Mouse (Mus musculus) midbrain, embryonic 10.5 days (tissue): ENCODE data around the gene Upf2. TPM values are rescaled to one million over a fixed set of nuclear protein-coding genes. Genes with fewer than 3 reads are reported as not detected.

ENCODE experiments used
- DNase-seq: peaks from one replicate; pipeline ENCODE4 v3.0.0-alpha.2; 2017; ENCODE audit warnings: low spot score
- H3K27ac ChIP-seq: fragments of 300-500 bp; sonication (generic); replicated peaks from 2 replicates; pipeline ENCODE4 v1.5.1; 2016; ENCODE audit warnings: mild to moderate bottlenecking
- H3K27me3 ChIP-seq: fragments of 300-500 bp; sonication (generic); 2 replicates; pipeline ENCODE4 v1.6.1; 2016; ENCODE audit warnings: low read depth, mild to moderate bottlenecking; ENCODE audit not compliant: poor library complexity, severe bottlenecking
- H3K36me3 ChIP-seq: fragments of 300-500 bp; sonication (generic); 2 replicates; pipeline ENCODE4 v1.6.1; 2016; ENCODE audit warnings: mild to moderate bottlenecking, moderate library complexity
- H3K4me1 ChIP-seq: fragments of 300-500 bp; sonication (generic); 2 replicates; pipeline ENCODE4 v1.6.1; 2016
- H3K4me3 ChIP-seq: fragments of 300-500 bp; sonication (generic); 2 replicates; pipeline ENCODE4 v1.5.1; 2016; ENCODE audit warnings: mild to moderate bottlenecking, moderate library complexity
- H3K9me3 ChIP-seq: fragments of 300-500 bp; sonication (generic); replicated peaks from 2 replicates; pipeline ENCODE4 v1.6.1; 2016; ENCODE audit warnings: mild to moderate bottlenecking
- WGBS: fragments of 180-500 bp; shearing (Covaris S2); methylation state at CpG from one replicate; pipeline ENCODE4 v1.1.7; 2016; 5-methylcytosine and 5-hydroxymethylcytosine counted together
- polyA plus RNA-seq: library from polyadenylated mRNA; unstranded; fragments of >200 nt; fragmentation: Nextera tagmentation; extraction: Ambion mirVana; gene quantifications from 2 replicates; pipeline ENCODE4 v1.2.1, GENCODE M21; 2016

Upf2 gene
- polyA plus RNA-seq, 1 experiment from 2014 or later = 10.3 TPM

GRCm38 (mm10) chr2:6049018-6049417 is 97.7 kb downstream of the Upf2 start:
- H3K4me3 ChIP-seq = no peak overlapping the region
- no peaks in the 10 kb centered on the region for H3K4me1 ChIP-seq
- WGBS = 91% methylated on average over 3 of the region's 3 CpGs
- no peak for DNase-seq
- H3K27me3 ChIP-seq = no peaks in the 10 kb centered on the region
- H3K27ac ChIP-seq = no peak overlapping the region
- H3K9me3 ChIP-seq = no peaks in the 10 kb centered on the region
- peaks cover 73% of the 10 kb centered on the region for H3K36me3 ChIP-seq

- Histone ChIP-seq H3K36me3 (peaks cover 65% of the 10 kb centered on the region), H3K27me3 (no peaks in the 10 kb centered on the region), H3K9me3 (no peaks in the 10 kb centered on the region), H3K4me1 (peaks cover 9% of the 10 kb centered on the region), H3K4me3 (no peak overlapping the region), H3K27ac (no peak overlapping the region)
- DNase-seq = no peak
- 67% methylated on average over 11 of the region's 11 CpGs for WGBS
These were observed 104.2 kb downstream of the Upf2 start for GRCm38 (mm10) chr2:6055466-6055865.

GRCm38 (mm10) chr2:6056518-6056917 is 105.2 kb downstream of the Upf2 start:
- no peak for DNase-seq
- Histone ChIP-seq H3K27ac (no peak overlapping the region), H3K4me1 (peaks cover 9% of the 10 kb centered on the region), H3K36me3 (peaks cover 55% of the 10 kb centered on the region), H3K9me3 (no peaks in the 10 kb centered on the region), H3K27me3 (no peaks in the 10 kb centered on the region), H3K4me3 (no peak overlapping the region)
- 91% methylated on average over 3 of the region's 3 CpGs for WGBS

GRCm38 (mm10) chr2:6059291-6059690 is 108.0 kb downstream of the Upf2 start:
- Histone ChIP-seq H3K36me3 (peaks cover 31% of the 10 kb centered on the region), H3K27me3 (no peaks in the 10 kb centered on the region), H3K27ac (no peak overlapping the region), H3K4me1 (peaks cover 9% of the 10 kb centered on the region), H3K9me3 (no peaks in the 10 kb centered on the region), H3K4me3 (no peak overlapping the region)
- 90% methylated on average over 2 of the region's 2 CpGs for WGBS
- no peak for DNase-seq

- Histone ChIP-seq H3K4me3 (no peak overlapping the region), H3K4me1 (peaks cover 5% of the 10 kb centered on the region), H3K27me3 (no peaks in the 10 kb centered on the region), H3K9me3 (no peaks in the 10 kb centered on the region), H3K27ac (no peak overlapping the region), H3K36me3 (peaks cover 21% of the 10 kb centered on the region)
- 76% methylated on average over 10 of the region's 10 CpGs for WGBS
- DNase-seq = no peak
These were observed 109.0 kb downstream of the Upf2 start for GRCm38 (mm10) chr2:6060071-6060804.

GRCm38 (mm10) chr2:6067341-6067740 is 116.1 kb downstream of the Upf2 start:
- WGBS = 89% methylated on average over 6 of the region's 6 CpGs
- H3K4me3 ChIP-seq = no peak overlapping the region
- no peak for DNase-seq
- no peaks in the 10 kb centered on the region for H3K27me3 ChIP-seq
- H3K36me3 ChIP-seq = no peaks in the 10 kb centered on the region
- peaks cover 14% of the 10 kb centered on the region for H3K4me1 ChIP-seq
- no peak overlapping the region for H3K27ac ChIP-seq
- H3K9me3 ChIP-seq = peaks cover 6% of the 10 kb centered on the region; the same call in 1 of the 2 replicates

GRCm38 (mm10) chr2:6070925-6071324 is 119.7 kb downstream of the Upf2 start:
- 49% methylated on average over 11 of the region's 11 CpGs for WGBS
- peaks cover 14% of the 10 kb centered on the region for H3K4me1 ChIP-seq
- peaks cover 6% of the 10 kb centered on the region; the same call in 1 of the 2 replicates for H3K9me3 ChIP-seq
- no peaks in the 10 kb centered on the region for H3K36me3 ChIP-seq
- H3K4me3 ChIP-seq = no peak overlapping the region
- H3K27me3 ChIP-seq = no peaks in the 10 kb centered on the region
- no peak overlapping the region for H3K27ac ChIP-seq
- no peak for DNase-seq

- H3K36me3 ChIP-seq = no peaks in the 10 kb centered on the region
- no peaks in the 10 kb centered on the region for H3K27me3 ChIP-seq
- peaks cover 14% of the 10 kb centered on the region for H3K4me1 ChIP-seq
- DNase-seq = no peak
- H3K27ac ChIP-seq = no peak overlapping the region
- WGBS = 58% methylated on average over 11 of the region's 11 CpGs
- peaks cover 4% of the 10 kb centered on the region; the same call in 1 of the 2 replicates for H3K9me3 ChIP-seq
- H3K4me3 ChIP-seq = no peak overlapping the region
These were observed 120.5 kb downstream of the Upf2 start for GRCm38 (mm10) chr2:6071598-6072440.

GRCm38 (mm10) chr2:6072685-6073260 is 121.5 kb downstream of the Upf2 start:
- Histone ChIP-seq H3K9me3 (no peaks in the 10 kb centered on the region), H3K4me3 (no peak overlapping the region), H3K4me1 (peaks cover 14% of the 10 kb centered on the region), H3K27me3 (no peaks in the 10 kb centered on the region), H3K27ac (no peak overlapping the region), H3K36me3 (no peaks in the 10 kb centered on the region)
- WGBS = 88% methylated on average over 7 of the region's 7 CpGs
- DNase-seq = no peak

GRCm38 (mm10) chr2:6074891-6075529 is 123.7 kb downstream of the Upf2 start:
- 82% methylated on average over 10 of the region's 10 CpGs for WGBS
- Histone ChIP-seq H3K27me3 (peaks cover 4% of the 10 kb centered on the region; the same call in 1 of the 2 replicates), H3K4me1 (peaks cover 14% of the 10 kb centered on the region), H3K36me3 (no peaks in the 10 kb centered on the region), H3K27ac (no peak overlapping the region), H3K9me3 (no peaks in the 10 kb centered on the region), H3K4me3 (no peak overlapping the region)
- DNase-seq = no peak

- H3K4me3 ChIP-seq = no peak overlapping the region
- H3K36me3 ChIP-seq = no peaks in the 10 kb centered on the region
- H3K27me3 ChIP-seq = peaks cover 4% of the 10 kb centered on the region; the same call in 1 of the 2 replicates
- peaks cover 14% of the 10 kb centered on the region for H3K4me1 ChIP-seq
- H3K27ac ChIP-seq = no peak overlapping the region
- WGBS = 50% methylated on average over 1 of the region's 1 CpGs
- DNase-seq = no peak
- H3K9me3 ChIP-seq = no peaks in the 10 kb centered on the region
These were observed 124.2 kb downstream of the Upf2 start for GRCm38 (mm10) chr2:6075530-6075896.

- 80% methylated on average over 1 of the region's 1 CpGs for WGBS
- Histone ChIP-seq H3K9me3 (no peaks in the 10 kb centered on the region), H3K27me3 (peaks cover 4% of the 10 kb centered on the region; the same call in 1 of the 2 replicates), H3K4me3 (no peak overlapping the region), H3K4me1 (no peaks in the 10 kb centered on the region), H3K27ac (no peak overlapping the region), H3K36me3 (no peaks in the 10 kb centered on the region)
- DNase-seq = no peak
These were observed 128.8 kb downstream of the Upf2 start for GRCm38 (mm10) chr2:6080037-6080436.
